Mouse (Mus musculus) adipocyte (in vitro differentiated cells): ENCODE data around the gene Tusc2.
A peak's percentile ranks its signal among the peaks of the same experiment; 100 is the strongest.

Experiments
- DNase-seq: peaks from one replicate; pipeline ENCODE4 v3.0.0-alpha.2; 2016; ENCODE audit warnings: low spot score

The Tusc2 gene

GRCm38 (mm10) chr9:107587833-107588639, 25.0 kb downstream of the Tusc2 start:
- DNase-seq: peak; percentile 76

DNA sequence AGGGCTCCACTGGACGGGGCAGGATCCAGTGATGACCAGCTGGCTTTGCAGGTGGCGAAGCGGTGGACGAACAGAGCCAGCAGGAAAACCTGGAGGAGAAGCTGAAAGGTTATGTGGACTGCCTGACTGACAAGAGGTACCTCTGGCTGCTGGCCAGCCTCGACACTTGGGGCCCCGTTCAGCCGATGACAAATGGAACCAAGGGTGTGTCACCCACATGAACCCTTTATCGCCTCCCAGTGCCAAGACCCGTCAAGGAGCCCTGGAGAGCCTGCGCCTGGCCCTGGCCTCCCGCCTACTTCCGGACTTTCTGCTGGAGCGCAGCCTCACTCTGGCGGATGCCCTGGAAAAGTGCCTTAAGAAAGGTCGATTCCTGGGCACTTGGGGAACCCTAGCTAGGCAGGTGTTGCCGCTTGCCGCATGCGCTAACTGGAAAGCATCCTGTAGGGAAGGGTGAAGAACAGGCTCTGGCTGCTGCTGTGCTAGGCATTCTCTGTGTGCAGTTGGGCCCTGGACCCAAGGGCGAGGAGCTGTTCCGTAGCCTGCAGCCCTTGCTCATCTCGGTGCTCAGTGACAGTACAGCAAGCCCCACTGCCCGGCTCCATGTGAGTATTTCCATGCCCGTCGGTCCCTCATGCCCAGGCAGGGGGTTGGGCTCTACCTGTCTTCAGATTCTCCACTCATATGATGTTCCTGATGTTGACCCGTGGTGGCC, 27.2 kb downstream of the Tusc2 start:
- no peak for DNase-seq

DNA sequence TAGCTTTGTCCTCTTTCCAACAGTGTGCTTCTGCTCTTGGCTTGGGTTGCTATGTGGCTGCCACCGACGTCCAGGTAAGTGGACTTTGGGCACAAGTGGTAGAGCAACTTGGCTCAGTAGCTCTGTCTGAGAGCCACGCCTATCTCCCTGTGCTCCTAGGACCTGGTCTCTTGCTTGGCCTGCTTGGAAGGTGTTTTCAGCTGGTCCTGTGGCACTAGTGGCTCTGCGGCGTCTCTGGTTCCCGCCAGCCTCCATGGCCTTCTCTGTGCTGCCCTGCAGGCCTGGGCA, 27.7 kb downstream of the Tusc2 start:
- DNase-seq: no peak

- peak; percentile 58 for DNase-seq
Observed at GRCm38 (mm10) chr9:107593101-107593976, 30.3 kb downstream of the Tusc2 start.

DNA sequence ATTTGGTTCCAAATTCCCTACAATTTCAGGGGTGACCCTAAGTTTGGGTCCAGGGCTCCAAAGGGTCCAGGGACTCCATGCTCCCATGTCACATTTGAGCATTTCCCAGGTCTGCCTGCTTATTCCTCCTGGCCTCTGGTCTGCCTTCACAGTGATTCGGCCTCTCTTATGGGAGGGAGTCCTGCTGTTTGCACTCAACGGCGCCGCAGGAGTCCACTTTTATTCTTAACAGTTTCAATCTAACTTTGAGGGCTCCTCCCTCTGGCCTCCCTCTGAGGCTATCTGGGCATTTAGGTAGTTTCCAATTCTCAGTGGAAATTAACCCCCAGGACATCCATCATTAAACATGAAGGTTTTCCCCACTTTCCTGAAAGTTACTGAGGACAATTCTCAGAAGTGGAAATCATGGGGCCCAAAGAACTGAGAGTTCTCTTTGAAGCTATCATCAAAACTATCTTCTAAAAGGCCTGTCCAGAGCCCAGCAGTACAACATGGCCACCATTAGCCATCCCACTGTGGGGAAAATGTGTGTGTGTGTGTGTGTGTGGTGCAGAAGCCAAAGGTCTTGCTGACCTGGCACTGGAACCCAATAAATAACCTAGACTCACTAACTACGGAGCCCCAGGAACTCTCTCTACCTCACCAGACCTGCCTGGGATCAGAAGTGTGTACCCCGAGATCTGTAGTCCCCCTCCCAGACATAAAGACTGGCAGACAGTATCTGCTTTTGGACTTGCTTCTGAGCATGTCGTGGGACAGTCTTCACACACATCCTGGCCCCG, 31.4 kb downstream of the Tusc2 start:
- no peak for DNase-seq

- no peak for DNase-seq
Observed at GRCm38 (mm10) chr9:107596619-107597569, 33.8 kb downstream of the Tusc2 start.

- DNase-seq: no peak
Observed at GRCm38 (mm10) chr9:107598385-107598784, 35.3 kb downstream of the Tusc2 start.

- DNase-seq: no peak
Observed at GRCm38 (mm10) chr9:107599433-107599832, 36.4 kb downstream of the Tusc2 start.

- DNase-seq: no peak
Observed at GRCm38 (mm10) chr9:107599842-107600241, 36.8 kb downstream of the Tusc2 start.

- DNase-seq: no peak
Observed at GRCm38 (mm10) chr9:107600745-107601144, 37.7 kb downstream of the Tusc2 start.

DNA sequence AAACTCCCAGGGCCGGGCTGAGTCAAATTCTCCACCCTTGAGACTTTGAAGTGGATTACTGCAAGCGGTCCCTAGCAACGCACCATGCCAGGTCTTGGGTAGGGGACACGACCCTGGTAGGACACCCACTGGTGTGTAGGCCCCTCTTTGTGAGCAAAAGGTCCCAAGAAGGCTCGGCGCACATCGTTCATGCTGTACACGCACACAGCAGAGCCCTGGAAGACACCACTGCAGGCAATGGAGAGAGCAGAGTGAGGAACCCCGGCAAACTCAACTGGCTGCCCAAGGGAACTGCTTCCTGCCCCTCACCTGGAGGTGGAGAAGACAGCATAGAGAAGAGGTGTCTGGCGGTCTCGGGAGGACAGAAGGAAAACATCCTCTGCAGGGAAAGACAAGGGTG, 38.2 kb downstream of the Tusc2 start:
- DNase-seq: no peak

DNA sequence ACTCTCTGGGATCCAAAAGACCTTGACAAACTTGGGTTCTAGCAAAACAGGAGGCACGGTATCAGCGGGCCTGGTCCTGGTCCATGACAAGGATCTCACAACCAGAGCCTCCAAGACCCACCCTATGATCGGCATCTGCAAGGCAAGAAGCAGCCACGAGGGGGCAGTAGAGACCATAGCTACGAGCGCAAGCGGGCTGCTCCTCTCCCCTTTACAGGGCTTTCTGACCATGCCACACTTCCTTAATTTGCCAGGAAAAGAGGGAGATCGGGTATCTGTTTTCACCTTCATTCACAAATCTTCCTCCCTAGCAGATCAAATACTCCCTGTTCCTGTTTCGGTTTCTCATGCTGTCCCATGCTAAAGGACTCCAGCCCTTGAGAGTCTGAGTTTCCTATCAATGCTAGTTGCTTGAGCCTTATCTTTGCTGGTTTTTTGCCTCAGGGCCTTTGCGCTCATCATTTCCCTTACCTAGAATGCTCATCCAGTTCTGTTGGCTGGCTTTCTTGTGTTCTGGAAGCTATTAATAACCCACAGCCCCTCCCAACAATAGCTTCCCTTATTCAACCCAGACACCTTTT, 39.1 kb downstream of the Tusc2 start:
- DNase-seq: peak; percentile 87

- no peak for DNase-seq
Observed at GRCm38 (mm10) chr9:107603251-107603650, 40.2 kb downstream of the Tusc2 start.

DNA sequence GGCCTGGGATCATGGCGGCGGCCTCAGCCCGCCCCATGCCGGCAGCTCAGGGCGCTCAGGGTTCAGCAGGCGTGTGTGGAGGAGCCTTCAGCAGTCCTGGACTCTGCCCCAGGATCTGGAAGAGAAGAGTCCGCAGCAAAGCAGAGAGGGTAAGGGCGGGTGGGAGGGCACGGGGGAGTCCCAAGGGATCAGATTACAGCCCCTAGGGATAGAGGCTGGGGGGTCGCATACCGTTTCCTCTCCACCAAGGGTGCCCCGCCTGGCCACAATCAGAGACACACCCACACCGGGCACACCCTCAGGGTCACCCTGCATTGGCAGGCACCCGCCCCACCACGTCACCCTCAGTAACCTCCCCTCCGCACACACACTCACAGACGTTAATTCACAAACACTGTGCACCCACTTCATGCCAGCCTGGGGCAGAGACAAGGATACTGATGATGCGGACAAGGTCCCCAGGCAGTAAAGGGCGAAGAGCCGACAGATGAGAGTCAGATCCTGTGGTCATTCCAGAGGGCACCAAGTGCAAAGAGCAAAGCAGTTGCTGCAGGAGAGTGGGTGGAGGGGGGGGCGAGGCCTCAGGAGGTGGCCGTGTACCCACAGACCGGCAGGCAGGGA, 42.1 kb downstream of the Tusc2 start:
- no peak for DNase-seq

DNA sequence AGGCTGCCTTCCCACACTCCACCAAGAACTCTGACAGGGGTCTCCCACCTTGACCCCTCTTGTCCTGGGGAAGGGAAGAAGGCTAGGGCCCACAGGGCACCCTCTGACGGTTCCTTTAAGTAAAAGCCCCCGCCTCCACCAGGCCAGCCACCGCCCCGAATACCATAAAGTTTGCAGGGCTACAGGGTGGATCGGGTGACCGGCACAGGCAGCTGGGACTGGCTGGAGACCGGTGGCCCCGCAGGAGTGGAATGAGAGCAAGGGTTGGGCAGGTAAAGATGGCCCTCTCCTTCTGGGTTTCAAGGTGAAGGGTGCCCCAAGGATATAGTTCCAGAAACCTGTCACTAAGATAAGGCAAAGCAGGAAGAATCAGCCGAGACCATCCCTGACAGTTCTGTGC, 43.5 kb downstream of the Tusc2 start:
- DNase-seq: no peak

DNA sequence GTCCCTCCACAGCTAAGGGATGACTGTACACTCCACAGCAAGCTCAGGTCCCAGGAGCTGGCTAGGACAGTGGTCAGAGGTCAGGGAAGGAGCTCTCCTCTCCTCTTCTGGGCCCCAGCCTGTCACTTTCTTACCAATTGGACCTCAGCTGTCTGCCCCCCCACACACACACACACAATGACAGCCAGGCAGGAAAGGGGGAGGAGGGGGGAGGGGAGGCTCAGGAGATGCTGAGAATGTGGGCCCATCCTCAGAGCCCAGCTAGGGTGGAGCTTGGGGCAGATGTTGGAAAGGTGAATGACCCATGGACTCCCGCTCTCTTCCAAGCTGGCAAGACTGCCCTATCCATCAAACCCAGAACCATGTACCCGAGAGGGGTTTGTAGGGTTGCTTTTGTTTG, 44.0 kb downstream of the Tusc2 start:
- DNase-seq: no peak

GRCm38 (mm10) chr9:107607653-107608245, 44.7 kb downstream of the Tusc2 start:
- DNase-seq: no peak

GRCm38 (mm10) chr9:107608741-107609432, 45.8 kb downstream of the Tusc2 start, which contains the start of gene Sema3b:
Gene Sema3b (minus strand): TSS chr9:107609229.
- no peak for DNase-seq

DNA sequence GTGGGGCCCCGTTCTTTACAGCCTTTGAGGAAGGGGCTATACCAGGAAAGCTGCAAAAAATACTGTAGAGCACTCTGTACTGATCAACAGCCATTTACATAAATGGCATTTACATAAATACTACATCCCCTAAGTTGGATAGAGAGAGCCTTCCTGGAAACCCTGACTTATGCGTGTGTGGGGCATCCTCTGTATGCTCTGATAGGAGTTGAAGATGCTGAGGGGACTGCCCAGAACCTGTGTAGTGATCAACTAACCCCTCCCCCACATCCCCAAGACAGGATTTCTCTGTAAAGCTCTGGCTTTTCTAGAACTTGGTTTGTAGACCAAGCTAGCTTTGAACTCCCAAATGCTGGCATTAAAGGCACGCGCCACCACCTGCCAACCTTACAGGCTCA, 46.4 kb downstream of the Tusc2 start:
- DNase-seq: no peak
